Mouse (Mus musculus) urinary bladder, postnatal 0 days (tissue): Measurements from ENCODE around the gene Glra4. TPM values are rescaled to one million over a fixed set of nuclear protein-coding genes. Genes with fewer than 3 reads are reported as not detected.

Experiments used
- polyA plus RNA-seq: library from polyadenylated mRNA; unstranded; fragments of >200 nt; fragmentation: Nextera tagmentation; extraction: Ambion mirVana; gene quantifications from 2 replicates; pipeline ENCODE4 v1.2.1, GENCODE M21; 2015

Gene Glra4
- polyA plus RNA-seq: not detected in 2 replicates

GRCm38 (mm10) chrX:136780041-136780440, at the start of gene Glra4:
Gene Glra4 (minus strand): TSS chrX:136780141.

DNA sequence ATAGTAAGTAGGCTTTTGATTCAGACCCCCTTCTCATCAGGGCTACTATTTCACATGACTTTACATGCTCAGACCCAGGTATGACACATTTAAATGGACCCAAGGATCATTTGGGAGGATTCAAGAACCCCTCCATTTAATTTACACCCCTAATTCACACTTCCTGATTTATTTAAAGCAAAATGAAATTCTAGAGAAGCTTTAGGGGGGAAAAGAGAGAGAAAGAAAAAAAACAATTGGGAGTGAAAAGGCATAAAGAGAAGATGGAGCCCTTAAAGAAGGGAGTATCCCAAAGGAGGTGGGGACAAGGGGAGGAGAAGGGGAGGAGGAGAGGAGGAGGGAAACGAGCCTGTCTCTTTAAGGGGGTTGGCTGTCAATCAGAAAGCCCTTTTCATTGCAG, 42.4 kb upstream of the Glra4 start, which contains the start of gene Plp1:
Gene Plp1 (plus strand): TSS at position 301 of the 400 bp plus-strand sequence.

GRCm38 (mm10) chrX:136743459-136743858, 36.5 kb downstream of the Glra4 start, which contains the start of gene Morf4l2:
Gene Morf4l2 (minus strand): TSS chrX:136743690.

Other genes with a start within 250 kb of the Glra4 start
- gene Kir3dl2, start 236.1 kb downstream of the Glra4 start, polyA plus RNA-seq: not detected in 2 replicates
- gene Tceal3, start 189.3 kb downstream of the Glra4 start, polyA plus RNA-seq: 4.4 and 5.4 TPM in 2 replicates
- 8.1 and 8.2 TPM in 2 replicates for gene Tceal1, start 72.2 kb downstream of the Glra4 start, polyA plus RNA-seq
- 314 and 373 TPM in 2 replicates for gene Morf4l2, start 36.5 kb downstream of the Glra4 start, polyA plus RNA-seq
- 4.9 and 5.5 TPM in 2 replicates for gene Plp1, start 42.5 kb upstream of the Glra4 start, polyA plus RNA-seq
- gene Rab9b, start 88.6 kb upstream of the Glra4 start, polyA plus RNA-seq: 0.05 TPM in 1 of 2 replicates, not detected in the other
- not detected in 2 replicates for gene H2bfm, start 147.2 kb upstream of the Glra4 start, polyA plus RNA-seq
- 14.8 and 21.4 TPM in 2 replicates for gene Tmsb15b2, start 195.4 kb upstream of the Glra4 start, polyA plus RNA-seq
- gene Tmsb15l, start 196.7 kb upstream of the Glra4 start, polyA plus RNA-seq: 1.1 and 1.6 TPM in 2 replicates
- gene Tmsb15b1, start 196.7 kb upstream of the Glra4 start, polyA plus RNA-seq: 16.6 and 16.7 TPM in 2 replicates
- gene Zcchc18, start 213.0 kb upstream of the Glra4 start, polyA plus RNA-seq: 0.53 and 0.69 TPM in 2 replicates